Comparison of ENCODE assay signal across 28 mouse cellular contexts in genomic region chr10:75146619-75147018, GRCm38 (mm10).
DNase-seq lines count a peak whose midpoint lies in the region; ATAC-seq and TF ChIP-seq lines count a peak whose summit lies in the region.
"Had no signal": no experiment of that assay in that cellular context is flagged by ENCODE, and none has a peak within 500 bp of the region (broad histone marks: within the 10 kb centered on the region; RNA-seq: fewer than 3 reads in every experiment).

No protein-coding gene starts in this region.

- H3K27me3 ChIP-seq in spleen, adult 2 months (ENCODE audit: control insufficient read depth, insufficient read depth, low read length): no peaks in the 10 kb centered on the region
- H3K27me3 ChIP-seq in splenic B cell, adult 2 months (ENCODE audit: control insufficient read depth, insufficient read depth, low read length, poor library complexity, severe bottlenecking): no peaks in the 10 kb centered on the region
- H3K27me3 ChIP-seq in cerebellum, adult 2 months (ENCODE audit: control insufficient read depth, insufficient read depth, low read length): no peaks in the 10 kb centered on the region
- H3K27me3 ChIP-seq in limb, embryonic 10.5 days (ENCODE audit: low read depth, poor library complexity, severe bottlenecking): no peaks in the 10 kb centered on the region
- H3K27me3 ChIP-seq: hindbrain, embryonic 12.5 days; neural tube, embryonic 12.5 days; Patski had no signal

- DNase-seq in spleen, adult 2 months (ENCODE audit: low read depth in 1 of 2, low spot score in 2 of 2): peak in 1 of 2 experiments; percentile 11
- DNase-seq in spleen, postnatal 36 days (ENCODE audit: low spot score in 2 of 2): no peak
- DNase-seq in splenic B cell, adult 2 months (ENCODE audit: low read depth, low spot score): peak; percentile 38
- no peak for DNase-seq in cerebellum, adult 2 months
- DNase-seq in limb, embryonic 10.5 days (ENCODE audit: low spot score): no peak
- DNase-seq: cerebellum, adult 18-20 months; cerebellum, postnatal 14 days; gastrocnemius, postnatal 10 days; kidney, adult 8-10 months; kidney, postnatal 10 days; layer of hippocampus, postnatal 36 days; lung, embryonic 14.5 days; retina, postnatal 1 day; right cerebral cortex, postnatal 14 days had no signal

- H3K36me3 ChIP-seq in spleen, adult 2 months (ENCODE audit: control insufficient read depth, insufficient read depth, low read length): peaks cover 2% of the 10 kb centered on the region; the same call in 1 of the 2 replicates
- H3K36me3 ChIP-seq in splenic B cell, adult 2 months (ENCODE audit: control insufficient read depth, insufficient read depth, low read length, poor library complexity, severe bottlenecking): no peaks in the 10 kb centered on the region
- peaks cover 90% of the 10 kb centered on the region for H3K36me3 ChIP-seq in limb, embryonic 10.5 days
- H3K36me3 ChIP-seq: G1E had no signal

- H3K27ac ChIP-seq in spleen, adult 2 months (ENCODE audit: insufficient read depth, low read length): 0 out of 2 replicates have a peak overlapping the region, but pooled peaks have one; percentile 21
- no peak overlapping the region for H3K27ac ChIP-seq in cerebellum, adult 2 months (ENCODE audit: insufficient read depth, low read length)
- H3K27ac ChIP-seq in limb, embryonic 10.5 days: no peak overlapping the region
- H3K27ac ChIP-seq: hindbrain, embryonic 12.5 days; hindbrain, postnatal 0 days; midbrain, embryonic 10.5 days; neural tube, embryonic 12.5 days; stomach, postnatal 0 days had no signal

- ATAC-seq in granulocyte monocyte progenitor cell, adult 5-6 weeks (replicated peaks; ENCODE audit: poor library complexity, severe bottlenecking): peak; percentile 23; the same call in 1 of the 2 replicates
- peak; percentile 50 for ATAC-seq in megakaryocyte, adult 5-6 weeks (ENCODE audit: poor library complexity, severe bottlenecking)
- ATAC-seq in activated CD4-positive, CD25-positive, alpha-beta regulatory T cell, adult 4 months: no peak
- ATAC-seq: forebrain, embryonic 16.5 days; hindbrain, postnatal 0 days; intestine, embryonic 16.5 days; Patski had no signal

- H3K4me1 ChIP-seq in spleen, adult 2 months (ENCODE audit: control insufficient read depth, insufficient read depth, insufficient read length): peaks cover 18% of the 10 kb centered on the region; the same call in 1 of the 2 replicates
- H3K4me1 ChIP-seq in cerebellum, adult 2 months (ENCODE audit: control insufficient read depth, insufficient read depth, low read length): no peaks in the 10 kb centered on the region
- H3K4me1 ChIP-seq in limb, embryonic 10.5 days: no peaks in the 10 kb centered on the region
- H3K4me1 ChIP-seq: neural tube, embryonic 12.5 days had no signal

- no peak overlapping the region for H3K4me3 ChIP-seq in spleen, adult 2 months (ENCODE audit: extremely low read depth, insufficient read depth, insufficient read length)
- no peak overlapping the region for H3K4me3 ChIP-seq in cerebellum, adult 2 months (replicated peaks; ENCODE audit: insufficient read depth, low read depth, low read length)
- no peak overlapping the region for H3K4me3 ChIP-seq in limb, embryonic 10.5 days
- H3K4me3 ChIP-seq: erythroblast, embryonic 14.5 days; hindbrain, embryonic 12.5 days; midbrain, embryonic 10.5 days; myocyte; neural tube, embryonic 12.5 days had no signal

- no peak for TF ChIP-seq CTCF in spleen, adult 2 months (IDR thresholded peaks at IDR 0.05; ENCODE audit: extremely low read depth, insufficient read depth, insufficient read length, insufficient replicate concordance)
- TF ChIP-seq CTCF in cerebellum, adult 2 months (IDR thresholded peaks at IDR 0.05; ENCODE audit: borderline replicate concordance, insufficient read depth, low read depth, low read length): no peak

- H3K9me3 ChIP-seq in limb, embryonic 10.5 days (replicated peaks): no peaks in the 10 kb centered on the region
- H3K9me3 ChIP-seq: hindbrain, embryonic 12.5 days; midbrain, embryonic 10.5 days; neural tube, embryonic 12.5 days had no signal

- no peak for TF ChIP-seq POLR2A in spleen, adult 2 months (IDR thresholded peaks at IDR 0.05; ENCODE audit: low read depth, low read length)
- no peak for TF ChIP-seq POLR2A in cerebellum, adult 2 months (IDR thresholded peaks at IDR 0.05; ENCODE audit: borderline replicate concordance, insufficient read depth, low read length)

- WGBS in spleen, adult 2 months: 75% methylated on average over 10 of the region's 10 CpGs
- 85% methylated on average over 10 of the region's 10 CpGs for WGBS in cerebellum, adult 2 months
- 94% methylated on average over 10 of the region's 10 CpGs for WGBS in limb, embryonic 10.5 days
